Mouse (Mus musculus) olfactory bulb, adult 2 months (tissue): ENCODE results near the gene Ntn3.

Experiments
- CTCF ChIP-seq: fragments of 200-500 bp; IDR thresholded peaks from 2 replicates; pipeline ENCODE4 v1.5.1; 2012; ENCODE audit warnings: low read depth, mild to moderate bottlenecking, low read length, moderate library complexity; ENCODE audit not compliant: insufficient read depth
- POLR2A ChIP-seq: fragments of 200-500 bp; IDR thresholded peaks from 2 replicates; pipeline ENCODE4 v1.6.1; 2012; ENCODE audit warnings: mild to moderate bottlenecking, low read depth, low read length, moderate library complexity; ENCODE audit not compliant: insufficient read depth

GRCm38 (mm10) chr17:24170125-24170524 lies 39.2 kb downstream of the Ntn3 start:
- no peak for TF ChIP-seq CTCF
- no peak for TF ChIP-seq POLR2A
